Mouse (Mus musculus): ENCODE measurements around the gene 6430571L13Rik. TPM values are rescaled to one million over a fixed set of nuclear protein-coding genes. Genes with fewer than 3 reads are reported as not detected.
"Not testable (repeated sequence)": the region's sequence is repeated elsewhere in the genome, so short reads cannot be mapped to it uniquely, and the experiment has no call there.

Gene 6430571L13Rik
- total RNA-seq, 1 experiment from 2014 or later = not detected

DNA sequence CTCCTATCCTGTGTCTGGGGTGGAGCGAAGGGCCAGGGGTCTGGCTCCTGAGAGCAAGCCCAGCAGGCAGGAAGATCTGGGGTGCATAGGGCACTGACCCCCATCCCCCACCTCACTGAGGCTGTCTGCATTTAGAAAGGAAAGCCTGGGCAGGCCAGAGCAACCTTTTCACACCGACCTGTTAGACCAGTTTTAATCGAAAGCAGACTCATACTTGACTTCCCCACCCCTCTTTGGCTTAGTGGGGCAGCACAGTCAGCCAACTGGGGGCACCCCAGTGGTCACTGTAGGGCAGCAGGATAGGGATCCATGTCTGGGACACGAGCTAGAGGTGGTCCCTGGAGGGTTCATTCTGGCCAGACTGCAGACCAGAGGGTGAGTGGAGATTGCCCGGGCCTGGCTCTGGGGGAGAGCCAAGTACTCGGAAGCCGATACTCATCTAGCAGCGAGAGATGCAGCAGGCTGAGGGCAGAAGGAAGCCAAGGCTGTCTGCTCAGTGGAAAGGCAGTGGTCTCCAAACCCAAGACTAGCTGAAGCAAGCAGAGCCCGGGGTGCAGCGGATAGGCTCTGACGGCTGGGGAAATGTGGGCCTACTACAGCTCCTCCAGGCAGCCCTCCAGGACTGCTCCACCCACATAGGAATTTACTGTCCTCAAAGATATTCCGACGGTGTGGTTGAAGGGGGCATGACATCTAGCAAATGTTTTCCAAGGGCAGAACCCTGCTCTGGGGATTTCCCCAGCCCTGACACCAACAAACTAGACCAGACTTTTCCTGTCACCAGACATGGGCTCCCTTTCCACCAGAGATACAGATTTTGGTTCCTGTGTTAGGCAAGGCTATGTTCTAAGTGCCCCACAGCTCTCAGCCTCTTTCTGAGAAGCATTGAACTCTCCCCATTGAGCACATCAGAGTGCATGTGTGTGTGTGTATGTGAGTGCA, 34.5 kb upstream of the 6430571L13Rik start:
- ATAC-seq (ENCODE audit: extremely low read depth, insufficient number of reproducible peaks, low FRiP score, poor library complexity, severe bottlenecking) = no peak

DNA sequence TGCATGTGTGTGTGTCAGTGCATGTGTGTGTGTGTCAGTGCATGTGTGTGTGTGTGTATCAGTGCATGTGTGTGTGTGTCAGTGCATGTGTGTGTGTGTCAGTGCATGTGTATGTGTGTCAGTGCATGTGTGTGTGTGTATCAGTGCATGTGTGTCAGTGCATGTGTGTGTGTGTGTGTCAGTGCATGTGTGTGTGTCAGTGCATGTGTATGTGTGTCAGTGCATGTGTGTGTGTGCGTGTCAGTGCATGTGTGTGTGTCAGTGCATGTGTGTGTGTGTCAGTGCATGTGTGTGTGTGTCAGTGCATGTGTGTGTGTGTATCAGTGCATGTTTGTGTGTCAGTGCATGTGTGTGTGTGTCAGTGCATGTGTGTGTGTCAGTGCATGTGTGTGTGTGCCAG, 33.7 kb upstream of the 6430571L13Rik start:
- ATAC-seq (ENCODE audit: extremely low read depth, insufficient number of reproducible peaks, low FRiP score, poor library complexity, severe bottlenecking) = not testable (repeated sequence)

DNA sequence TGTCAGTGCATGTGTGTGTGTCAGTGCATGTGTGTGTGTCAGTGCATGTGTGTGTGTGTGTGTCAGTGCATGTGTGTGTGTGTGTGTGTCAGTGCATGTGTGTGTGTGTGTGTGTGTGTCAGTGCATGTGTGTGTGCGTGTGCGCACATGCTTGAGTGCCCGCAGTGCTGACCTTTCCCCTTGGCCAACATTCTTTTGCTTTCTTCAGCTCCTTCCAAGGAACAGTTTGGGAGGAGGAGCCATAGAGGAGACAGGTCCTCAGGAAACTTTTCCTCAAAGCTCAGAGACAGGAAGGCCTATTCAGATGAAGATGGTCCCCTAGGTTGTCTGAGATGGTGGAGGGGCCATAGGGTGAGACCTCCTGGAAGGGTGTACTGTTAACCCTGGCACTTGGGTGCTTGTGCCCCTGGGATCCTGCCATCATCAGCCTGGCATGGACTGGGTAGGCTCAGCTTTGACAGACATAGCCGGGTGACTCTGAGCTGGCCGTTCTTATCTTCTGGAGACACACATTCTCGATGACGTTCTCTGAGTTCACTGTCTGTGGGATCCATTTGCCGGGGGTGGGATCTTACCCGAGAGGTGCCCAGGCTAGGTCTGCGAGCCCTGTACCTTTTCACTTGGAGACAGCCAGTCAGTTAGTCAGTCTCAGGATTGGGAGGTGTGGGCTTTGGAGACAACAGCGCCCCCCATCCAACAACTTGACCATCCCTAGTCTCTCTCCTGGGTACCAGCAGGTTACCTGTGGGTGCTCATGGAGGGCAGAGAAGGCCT, 33.1 kb upstream of the 6430571L13Rik start:
- ATAC-seq (ENCODE audit: extremely low read depth, insufficient number of reproducible peaks, low FRiP score, poor library complexity, severe bottlenecking) = no peak

GRCm38 (mm10) chr9:107307886-107308285, 32.5 kb upstream of the 6430571L13Rik start:
- no peak for ATAC-seq (ENCODE audit: extremely low read depth, insufficient number of reproducible peaks, low FRiP score, poor library complexity, severe bottlenecking)

GRCm38 (mm10) chr9:107308346-107309000, 31.9 kb upstream of the 6430571L13Rik start:
- ATAC-seq (ENCODE audit: extremely low read depth, insufficient number of reproducible peaks, low FRiP score, poor library complexity, severe bottlenecking) = no peak

- no peak for ATAC-seq (ENCODE audit: extremely low read depth, insufficient number of reproducible peaks, low FRiP score, poor library complexity, severe bottlenecking)
Observed at GRCm38 (mm10) chr9:107309171-107309570, 31.2 kb upstream of the 6430571L13Rik start.

GRCm38 (mm10) chr9:107309600-107309999, 30.8 kb upstream of the 6430571L13Rik start:
- no peak for ATAC-seq (ENCODE audit: extremely low read depth, insufficient number of reproducible peaks, low FRiP score, poor library complexity, severe bottlenecking)

GRCm38 (mm10) chr9:107312811-107313584, 27.4 kb upstream of the 6430571L13Rik start:
- ATAC-seq (ENCODE audit: extremely low read depth, insufficient number of reproducible peaks, low FRiP score, poor library complexity, severe bottlenecking) = peak; percentile 49; the same call in 1 of the 2 replicates

- ATAC-seq (ENCODE audit: extremely low read depth, insufficient number of reproducible peaks, low FRiP score, poor library complexity, severe bottlenecking) = no peak
Observed at GRCm38 (mm10) chr9:107313926-107314325, 26.5 kb upstream of the 6430571L13Rik start.

DNA sequence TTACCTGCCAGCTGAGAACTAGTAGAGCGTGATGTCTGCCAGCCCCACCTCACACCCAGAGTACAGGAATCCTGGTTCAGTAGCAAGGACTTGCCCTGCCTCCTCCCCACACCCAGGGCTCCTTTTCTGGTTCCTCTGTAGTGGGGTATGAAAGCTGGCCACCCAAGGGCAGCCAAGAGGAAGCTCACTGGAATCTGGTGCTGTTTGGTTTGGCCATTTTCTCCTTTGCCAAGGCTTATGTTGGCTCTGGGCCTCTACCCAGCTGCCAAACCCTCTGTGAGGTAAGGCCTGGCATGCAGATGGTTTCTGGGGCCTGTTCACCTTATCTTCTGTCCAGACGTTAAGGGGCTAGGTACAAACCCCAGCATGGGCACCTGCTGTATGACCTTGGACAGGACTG, 24.6 kb upstream of the 6430571L13Rik start:
- ATAC-seq (ENCODE audit: extremely low read depth, insufficient number of reproducible peaks, low FRiP score, poor library complexity, severe bottlenecking) = no peak

GRCm38 (mm10) chr9:107322461-107323050, 17.8 kb upstream of the 6430571L13Rik start:
- ATAC-seq (ENCODE audit: extremely low read depth, insufficient number of reproducible peaks, low FRiP score, poor library complexity, severe bottlenecking) = no peak

DNA sequence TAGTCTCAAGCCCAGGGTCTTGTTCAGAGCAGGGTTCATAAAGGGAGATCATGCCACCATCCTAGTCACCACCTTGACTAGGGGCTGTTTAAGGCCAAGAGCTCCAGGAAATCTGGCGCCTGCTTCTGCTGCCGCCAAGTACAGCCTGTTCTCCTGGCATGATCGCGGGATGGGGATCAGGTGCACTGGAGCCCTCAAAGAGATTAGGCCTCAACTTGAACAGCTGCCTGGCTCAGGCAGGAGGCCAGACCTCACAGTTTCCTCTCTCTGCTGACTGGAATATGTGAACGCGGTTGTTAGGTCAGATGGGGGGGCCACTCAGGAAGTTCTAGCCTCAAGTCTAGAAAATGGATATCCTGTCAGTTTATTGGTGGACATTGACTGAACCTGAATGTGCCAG, 16.8 kb upstream of the 6430571L13Rik start:
- ATAC-seq (ENCODE audit: extremely low read depth, insufficient number of reproducible peaks, low FRiP score, poor library complexity, severe bottlenecking) = no peak

GRCm38 (mm10) chr9:107324799-107325561, 15.4 kb upstream of the 6430571L13Rik start:
- no peak for ATAC-seq (ENCODE audit: extremely low read depth, insufficient number of reproducible peaks, low FRiP score, poor library complexity, severe bottlenecking)

DNA sequence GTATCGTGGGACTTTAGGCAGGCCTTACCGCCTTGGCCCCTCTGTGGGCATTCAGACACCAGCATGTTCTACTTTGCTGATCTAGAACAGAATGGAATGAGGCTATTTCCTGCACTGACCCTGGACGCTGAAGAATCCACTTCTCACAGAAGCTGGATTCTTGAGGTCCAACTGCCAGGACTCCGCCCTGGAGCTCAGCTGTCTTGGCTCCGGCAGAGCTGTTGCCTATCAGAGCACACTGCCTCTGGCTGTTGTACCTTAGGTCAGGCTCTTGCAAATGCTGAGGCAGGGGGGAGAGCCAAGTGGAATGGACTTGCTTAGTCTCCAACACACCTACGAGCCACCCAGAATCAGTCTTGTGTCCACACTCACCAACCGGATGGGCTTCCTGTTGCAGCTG, 14.5 kb upstream of the 6430571L13Rik start:
- ATAC-seq (ENCODE audit: extremely low read depth, insufficient number of reproducible peaks, low FRiP score, poor library complexity, severe bottlenecking) = no peak

GRCm38 (mm10) chr9:107327879-107328620, 12.4 kb upstream of the 6430571L13Rik start:
- no peak for ATAC-seq (ENCODE audit: extremely low read depth, insufficient number of reproducible peaks, low FRiP score, poor library complexity, severe bottlenecking)

GRCm38 (mm10) chr9:107330791-107331190, 9.6 kb upstream of the 6430571L13Rik start:
- no peak for ATAC-seq (ENCODE audit: extremely low read depth, insufficient number of reproducible peaks, low FRiP score, poor library complexity, severe bottlenecking)

DNA sequence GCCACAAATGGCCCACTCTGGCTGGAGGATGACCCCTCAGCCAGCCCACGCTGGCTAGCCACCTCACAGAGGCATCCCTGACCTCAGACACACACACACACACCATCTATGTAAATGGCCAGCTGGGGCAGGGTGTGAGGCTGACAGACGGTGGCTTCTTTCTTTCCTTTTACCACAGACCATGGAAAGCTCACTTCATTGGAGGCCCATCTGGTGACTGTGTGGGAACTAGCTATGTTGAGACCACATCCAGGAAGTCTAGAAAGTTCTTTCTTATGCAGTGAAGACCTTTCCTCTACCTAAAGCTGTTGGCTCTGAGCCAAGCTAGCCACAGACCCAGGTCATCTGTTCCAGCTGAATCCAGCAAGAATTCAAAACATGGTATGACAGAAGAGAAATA, 6.7 kb upstream of the 6430571L13Rik start:
- no peak for ATAC-seq (ENCODE audit: extremely low read depth, insufficient number of reproducible peaks, low FRiP score, poor library complexity, severe bottlenecking)

All from neutrophil, adult 5-6 weeks (primary cell).